10 mouse cellular contexts compared by ENCODE assay signal in genomic region chr10:67760424-67760823, GRCm38 (mm10).
A peak's percentile ranks its signal among the peaks of the same experiment; 100 is the strongest.
DNase-seq lines count a peak whose midpoint lies in the region; ATAC-seq and TF ChIP-seq lines count a peak whose summit lies in the region.
"Had no signal": no experiment of that assay in that cellular context is flagged by ENCODE, and none has a peak within 500 bp of the region (broad histone marks: within the 10 kb centered on the region; RNA-seq: fewer than 3 reads in every experiment).

No protein-coding gene starts in this region.

- no peak overlapping the region for H3K27ac ChIP-seq in lung, embryonic 14.5 days (ENCODE audit: low read depth)
- no peak overlapping the region for H3K27ac ChIP-seq in neural tube, embryonic 15.5 days (replicated peaks)
- H3K27ac ChIP-seq: midbrain, embryonic 10.5 days; neural tube, embryonic 13.5 days had no signal

- 54% methylated on average over 3 of the region's 3 CpGs for WGBS in lung, embryonic 14.5 days
- WGBS in neural tube, embryonic 15.5 days, result 67% methylated on average over 3 of the region's 3 CpGs

- no peaks in the 10 kb centered on the region for H3K9me3 ChIP-seq in lung, embryonic 14.5 days (ENCODE audit: low read depth, low read length)
- no peaks in the 10 kb centered on the region for H3K9me3 ChIP-seq in neural tube, embryonic 15.5 days (replicated peaks)
- H3K9me3 ChIP-seq: midbrain, embryonic 10.5 days; neural tube, embryonic 13.5 days had no signal

- peak; percentile 62 for DNase-seq in gastrocnemius, adult 18-20 months (ENCODE audit: low spot score)
- no peak for DNase-seq in gastrocnemius, postnatal 10 days
- DNase-seq in spleen, adult 12 weeks (ENCODE audit: low spot score), result peak; percentile 1
- DNase-seq in spleen, adult 18-20 months, result no peak
- DNase-seq in lung, embryonic 14.5 days, result peak; percentile 11
- DNase-seq in spleen, postnatal 10 days (ENCODE audit: low spot score in 2 of 2), result peak; percentile 6 to 19
- no peak for DNase-seq in thymus, postnatal 36 days

- no peaks in the 10 kb centered on the region for H3K36me3 ChIP-seq in lung, embryonic 14.5 days (ENCODE audit: insufficient read depth)
- H3K36me3 ChIP-seq in neural tube, embryonic 15.5 days, result no peaks in the 10 kb centered on the region
- H3K36me3 ChIP-seq: midbrain, embryonic 10.5 days; neural tube, embryonic 13.5 days had no signal

- no peak for ATAC-seq in lung, embryonic 14.5 days (ENCODE audit: insufficient read depth)
- no peak for ATAC-seq in neural tube, embryonic 15.5 days (ENCODE audit: low FRiP score)

- no peak overlapping the region for H3K9ac ChIP-seq in lung, embryonic 14.5 days
- H3K9ac ChIP-seq in neural tube, embryonic 15.5 days (replicated peaks), result no peak overlapping the region
- H3K9ac ChIP-seq: neural tube, embryonic 13.5 days had no signal

- H3K4me3 ChIP-seq in lung, embryonic 14.5 days (ENCODE audit: low read depth, low read length), result no peak overlapping the region
- H3K4me3 ChIP-seq in neural tube, embryonic 15.5 days (replicated peaks), result no peak overlapping the region
- H3K4me3 ChIP-seq: midbrain, embryonic 10.5 days; neural tube, embryonic 13.5 days had no signal

- H3K4me1 ChIP-seq in lung, embryonic 14.5 days (ENCODE audit: insufficient read depth), result no peaks in the 10 kb centered on the region
- H3K4me1 ChIP-seq in neural tube, embryonic 15.5 days, result 0 out of 2 replicates have a peak, but pooled peaks cover 4% of the 10 kb centered on the region
- H3K4me1 ChIP-seq: neural tube, embryonic 13.5 days had no signal

- no peak overlapping the region for H3K4me2 ChIP-seq in lung, embryonic 14.5 days
- H3K4me2 ChIP-seq in neural tube, embryonic 15.5 days, result no peak overlapping the region
- H3K4me2 ChIP-seq: neural tube, embryonic 13.5 days had no signal

- no peak for TF ChIP-seq CTCF in lung, embryonic 14.5 days (IDR thresholded peaks at IDR 0.05; ENCODE audit: low read depth)

- H3K27me3 ChIP-seq in lung, embryonic 14.5 days (ENCODE audit: insufficient read depth, low read length), result no peaks in the 10 kb centered on the region
- H3K27me3 ChIP-seq in neural tube, embryonic 15.5 days (replicated peaks), result no peaks in the 10 kb centered on the region
- H3K27me3 ChIP-seq: neural tube, embryonic 13.5 days had no signal

Comparison
In these comparisons a context has a peak if more than half of its experiments do, and no peak if none do; other contexts are left out.
1. DNase-seq: peak in gastrocnemius, adult 18-20 months (single experiment), spleen, adult 12 weeks (single experiment), lung, embryonic 14.5 days (single experiment) and spleen, postnatal 10 days (2 of 2); none in gastrocnemius, postnatal 10 days (single experiment), spleen, adult 18-20 months (0 of 2) and thymus, postnatal 36 days (0 of 2).